Mouse (Mus musculus) liver, embryonic 14.5 days (tissue): Measurements from ENCODE around the gene Vwa3a.

Experiments
- CTCF ChIP-seq: IDR thresholded peaks from 2 replicates; pipeline ENCODE4 v1.5.1; 2016; ENCODE audit warnings: antibody characterized with exemption, low read depth, control low read depth
- EP300 ChIP-seq: IDR thresholded peaks from 2 replicates; pipeline ENCODE4 v1.6.1; 2016; ENCODE audit warnings: antibody characterized with exemption, low read depth

- TF ChIP-seq CTCF (no peak), EP300 (no peak)
Measured at GRCm38 (mm10) chr7:120811834-120812415, 72.8 kb downstream of the Vwa3a start, which contains the start of gene Gm5737.
